Mouse (Mus musculus): Measurements from ENCODE around the gene Lgals12. TPM values are rescaled to one million over a fixed set of nuclear protein-coding genes. Genes with fewer than 3 reads are reported as not detected.

Gene Lgals12
- total and polyA plus RNA-seq, 2 experiments from 2014 or later: 0.04 TPM; not detected in 1

- Histone ChIP-seq H3K4me3 (ENCODE audit: low read depth, low read length) (no peak overlapping the region), H3K27ac (ENCODE audit: low read depth) (no peak overlapping the region), H3K9ac (replicated peaks; ENCODE audit: low read depth, low read length) (no peak overlapping the region), H3K4me2 (ENCODE audit: low read depth, low read length) (no peak overlapping the region), H3K36me3 (replicated peaks; ENCODE audit: control insufficient read depth, insufficient read depth, low read length) (no peaks in the 10 kb centered on the region), H3K4me1 (ENCODE audit: control insufficient read depth, insufficient read depth) (peaks cover 4% of the 10 kb centered on the region; the same call in 1 of the 2 replicates), H3K9me3 (replicated peaks; ENCODE audit: control insufficient read depth, low read length) (no peaks in the 10 kb centered on the region), H3K27me3 (ENCODE audit: control insufficient read depth, insufficient read depth, low read length) (no peaks in the 10 kb centered on the region)
- 0 out of 2 replicates have a peak, but pooled peaks have one; percentile 30 for ATAC-seq (ENCODE audit: insufficient read depth, low read depth)
- DNase-seq (ENCODE audit: low spot score): peak; percentile 60
- TF ChIP-seq CTCF (IDR thresholded peaks at IDR 0.05; ENCODE audit: low read depth) (peak; percentile 86), EP300 (IDR thresholded peaks at IDR 0.05; ENCODE audit: low read depth) (no peak)
- 15% methylated on average over 2 of the region's 2 CpGs for WGBS
These were observed 11.5 kb downstream of the Lgals12 start for GRCm38 (mm10) chr19:7595534-7595933.

GRCm38 (mm10) chr19:7592018-7592417, 15.0 kb downstream of the Lgals12 start:
- peak; percentile 80 for DNase-seq (ENCODE audit: low spot score)
- H3K4me2 ChIP-seq (ENCODE audit: low read depth, low read length): no peak overlapping the region
- peak overlapping the region; percentile 31 for H3K27ac ChIP-seq (ENCODE audit: low read depth)

GRCm38 (mm10) chr19:7590795-7591194, 16.2 kb downstream of the Lgals12 start:
- peaks cover 3% of the 10 kb centered on the region; the same call in 1 of the 2 replicates for H3K36me3 ChIP-seq (replicated peaks; ENCODE audit: control insufficient read depth, insufficient read depth, low read length)
- H3K9ac ChIP-seq (replicated peaks; ENCODE audit: low read depth, low read length): no peak overlapping the region
- TF ChIP-seq CTCF (IDR thresholded peaks at IDR 0.05; ENCODE audit: low read depth) (no peak), EP300 (IDR thresholded peaks at IDR 0.05; ENCODE audit: low read depth) (no peak)
- no peak overlapping the region for H3K4me2 ChIP-seq (ENCODE audit: low read depth, low read length)
- DNase-seq (ENCODE audit: low spot score): no peak
- H3K27ac ChIP-seq (ENCODE audit: low read depth): no peak overlapping the region
- no peak overlapping the region for H3K4me3 ChIP-seq (ENCODE audit: low read depth, low read length)
- H3K9me3 ChIP-seq (replicated peaks; ENCODE audit: control insufficient read depth, low read length): 0 out of 2 replicates have a peak, but pooled peaks cover 3% of the 10 kb centered on the region
- ATAC-seq (ENCODE audit: insufficient read depth, low read depth): no peak
- peaks cover 7% of the 10 kb centered on the region; the same call in 1 of the 2 replicates for H3K4me1 ChIP-seq (ENCODE audit: control insufficient read depth, insufficient read depth)
- no peaks in the 10 kb centered on the region for H3K27me3 ChIP-seq (ENCODE audit: control insufficient read depth, insufficient read depth, low read length)

More at GRCm38 (mm10) chr19:7592018-7592417, 15.0 kb downstream of the Lgals12 start:
- 20% methylated on average over 3 of the region's 3 CpGs for WGBS
- Histone ChIP-seq H3K27me3 (ENCODE audit: control insufficient read depth, insufficient read depth, low read length) (no peaks in the 10 kb centered on the region), H3K36me3 (replicated peaks; ENCODE audit: control insufficient read depth, insufficient read depth, low read length) (no peaks in the 10 kb centered on the region; the same call in 1 of the 2 replicates), H3K4me3 (ENCODE audit: low read depth, low read length) (no peak overlapping the region), H3K4me1 (ENCODE audit: control insufficient read depth, insufficient read depth) (peaks cover 4% of the 10 kb centered on the region; the same call in 1 of the 2 replicates), H3K9ac (replicated peaks; ENCODE audit: low read depth, low read length) (no peak overlapping the region), H3K9me3 (replicated peaks; ENCODE audit: control insufficient read depth, low read length) (0 out of 2 replicates have a peak, but pooled peaks cover 3% of the 10 kb centered on the region)
- ATAC-seq (ENCODE audit: insufficient read depth, low read depth): peak; percentile 90
- no peak for TF ChIP-seq EP300 (IDR thresholded peaks at IDR 0.05; ENCODE audit: low read depth)
- TF ChIP-seq CTCF (IDR thresholded peaks at IDR 0.05; ENCODE audit: low read depth): no peak

GRCm38 (mm10) chr19:7585764-7586163, 21.2 kb downstream of the Lgals12 start:
- Histone ChIP-seq H3K9me3 (replicated peaks; ENCODE audit: control insufficient read depth, low read length) (0 out of 2 replicates have a peak, but pooled peaks cover 3% of the 10 kb centered on the region), H3K4me3 (ENCODE audit: low read depth, low read length) (no peak overlapping the region), H3K4me1 (ENCODE audit: control insufficient read depth, insufficient read depth) (peaks cover 32% of the 10 kb centered on the region), H3K27ac (ENCODE audit: low read depth) (peak overlapping the region; percentile 52), H3K36me3 (replicated peaks; ENCODE audit: control insufficient read depth, insufficient read depth, low read length) (peaks cover 3% of the 10 kb centered on the region; the same call in 1 of the 2 replicates), H3K4me2 (ENCODE audit: low read depth, low read length) (no peak overlapping the region), H3K9ac (replicated peaks; ENCODE audit: low read depth, low read length) (no peak overlapping the region), H3K27me3 (ENCODE audit: control insufficient read depth, insufficient read depth, low read length) (no peaks in the 10 kb centered on the region)
- TF ChIP-seq EP300 (IDR thresholded peaks at IDR 0.05; ENCODE audit: low read depth): no peak
- no peak for TF ChIP-seq CTCF (IDR thresholded peaks at IDR 0.05; ENCODE audit: low read depth)
- DNase-seq (ENCODE audit: low spot score) (no peak), ATAC-seq (ENCODE audit: insufficient read depth, low read depth) (no peak)
- WGBS: 51% methylated on average over 6 of the region's 6 CpGs

- Histone ChIP-seq H3K4me3 (ENCODE audit: low read depth, low read length) (no peak overlapping the region), H3K27ac (ENCODE audit: low read depth) (peak overlapping the region; percentile 52), H3K4me1 (ENCODE audit: control insufficient read depth, insufficient read depth) (peaks cover 32% of the 10 kb centered on the region), H3K36me3 (replicated peaks; ENCODE audit: control insufficient read depth, insufficient read depth, low read length) (peaks cover 5% of the 10 kb centered on the region; the same call in 1 of the 2 replicates), H3K27me3 (ENCODE audit: control insufficient read depth, insufficient read depth, low read length) (no peaks in the 10 kb centered on the region), H3K9ac (replicated peaks; ENCODE audit: low read depth, low read length) (no peak overlapping the region), H3K9me3 (replicated peaks; ENCODE audit: control insufficient read depth, low read length) (0 out of 2 replicates have a peak, but pooled peaks cover 3% of the 10 kb centered on the region), H3K4me2 (ENCODE audit: low read depth, low read length) (no peak overlapping the region)
- WGBS: 62% methylated on average over 8 of the region's 8 CpGs
- ATAC-seq (ENCODE audit: insufficient read depth, low read depth): no peak; the same call in 1 of the 2 replicates
- no peak for DNase-seq (ENCODE audit: low spot score)
- TF ChIP-seq EP300 (IDR thresholded peaks at IDR 0.05; ENCODE audit: low read depth): no peak
- TF ChIP-seq CTCF (IDR thresholded peaks at IDR 0.05; ENCODE audit: low read depth): no peak
These were observed 21.7 kb downstream of the Lgals12 start for GRCm38 (mm10) chr19:7585279-7585678.

- WGBS: 81% methylated on average over 3 of the region's 3 CpGs
- Histone ChIP-seq H3K4me2 (ENCODE audit: low read depth, low read length) (no peak overlapping the region), H3K27ac (ENCODE audit: low read depth) (peak overlapping the region; percentile 34; the same call in 1 of the 2 replicates)
These were observed 23.4 kb downstream of the Lgals12 start for GRCm38 (mm10) chr19:7583599-7583998.

More at GRCm38 (mm10) chr19:7583599-7583998, 23.4 kb downstream of the Lgals12 start:
- no peak overlapping the region for H3K9ac ChIP-seq (replicated peaks; ENCODE audit: low read depth, low read length)
- TF ChIP-seq EP300 (IDR thresholded peaks at IDR 0.05; ENCODE audit: low read depth): no peak
- no peak for TF ChIP-seq CTCF (IDR thresholded peaks at IDR 0.05; ENCODE audit: low read depth)
- no peak overlapping the region for H3K4me3 ChIP-seq (ENCODE audit: low read depth, low read length)
- no peak for ATAC-seq (ENCODE audit: insufficient read depth, low read depth)
- no peaks in the 10 kb centered on the region for H3K27me3 ChIP-seq (ENCODE audit: control insufficient read depth, insufficient read depth, low read length)
- peaks cover 21% of the 10 kb centered on the region for H3K36me3 ChIP-seq (replicated peaks; ENCODE audit: control insufficient read depth, insufficient read depth, low read length)
- DNase-seq (ENCODE audit: low spot score): no peak
- peaks cover 32% of the 10 kb centered on the region for H3K4me1 ChIP-seq (ENCODE audit: control insufficient read depth, insufficient read depth)
- 0 out of 2 replicates have a peak, but pooled peaks cover 3% of the 10 kb centered on the region for H3K9me3 ChIP-seq (replicated peaks; ENCODE audit: control insufficient read depth, low read length)
